Mouse (Mus musculus) forebrain, embryonic 14.5 days (tissue): ENCODE measurements at regions not wholly inside any gene's neighbourhood (a gene's known extent, or its start where the extent isn't known, plus 50 kb on each side); places are given as distances from the start of the nearest gene placed in this dataset.

Experiments
- ATAC-seq: fragments of 200-750 bp; cut with Nextera tagmentation; 2 replicates; pipeline ENCODE4 v1.8.0; 2017; ENCODE audit warnings: mild to moderate bottlenecking, moderate library complexity
- DNase-seq: peaks from one replicate; pipeline ENCODE4 v3.0.0-alpha.2; 2015; ENCODE audit warnings: low spot score
- H3K27ac ChIP-seq: fragments of 300-500 bp; sonication (generic); 2 replicates; pipeline ENCODE4 v1.5.1; 2014; ENCODE audit warnings: low read depth, mild to moderate bottlenecking, control low read depth, low read length, moderate library complexity
- H3K27me3 ChIP-seq: fragments of 300-500 bp; sonication (generic); replicated peaks from 2 replicates; pipeline ENCODE4 v1.6.1; 2014; ENCODE audit warnings: low read length, control low read depth, mixed read lengths; ENCODE audit not compliant: control insufficient read depth, insufficient read depth
- H3K36me3 ChIP-seq: fragments of 300-500 bp; sonication (generic); 2 replicates; pipeline ENCODE4 v1.6.1; 2014; ENCODE audit warnings: low read length, control low read depth; ENCODE audit not compliant: control insufficient read depth, insufficient read depth
- H3K4me1 ChIP-seq: fragments of 300-500 bp; sonication (generic); 2 replicates; pipeline ENCODE4 v1.6.1; 2014; ENCODE audit warnings: antibody characterized with exemption, low read length, control low read depth; ENCODE audit not compliant: control insufficient read depth, insufficient read depth
- H3K4me2 ChIP-seq: fragments of 300-500 bp; sonication (generic); 2 replicates; pipeline ENCODE4 v1.6.1; 2014; ENCODE audit warnings: mild to moderate bottlenecking, control low read depth, low read length
- H3K4me3 ChIP-seq: fragments of 300-500 bp; sonication (generic); 2 replicates; pipeline ENCODE4 v1.5.1; 2014; ENCODE audit warnings: low read depth, low read length, control low read depth
- H3K9ac ChIP-seq: fragments of 300-500 bp; sonication (generic); 2 replicates; pipeline ENCODE4 v1.6.1; 2014; ENCODE audit warnings: mild to moderate bottlenecking, low read length, control low read depth, moderate library complexity
- H3K9me3 ChIP-seq: fragments of 300-500 bp; sonication (generic); replicated peaks from 2 replicates; pipeline ENCODE4 v1.6.1; 2016; ENCODE audit warnings: low read length, control low read depth, mixed read lengths; ENCODE audit not compliant: control insufficient read depth
- WGBS: fragments of 180-500 bp; shearing (Covaris S2); extraction: QIAGEN DNeasy Blood & Tissue Kit; methylation state at CpG from one replicate; pipeline ENCODE4 v1.1.7; 2014; 5-methylcytosine and 5-hydroxymethylcytosine counted together

- H3K4me2 ChIP-seq, result no peak overlapping the region
- no peaks in the 10 kb centered on the region for H3K4me1 ChIP-seq
- DNase-seq, result no peak
- no peak overlapping the region for H3K27ac ChIP-seq
- no peak for ATAC-seq
- no peak overlapping the region for H3K4me3 ChIP-seq
- no peaks in the 10 kb centered on the region for H3K27me3 ChIP-seq
- H3K9me3 ChIP-seq, result no peaks in the 10 kb centered on the region
- no peak overlapping the region for H3K9ac ChIP-seq
- 89% methylated on average over 3 of the region's 3 CpGs for whole genome bisulfite sequencing
- no peaks in the 10 kb centered on the region for H3K36me3 ChIP-seq
Measured at GRCm38 (mm10) chr2:79143196-79143595, 112.0 kb upstream of the Itga4 start.

GRCm38 (mm10) chr2:79145897-79146296 lies 109.3 kb upstream of the Itga4 start:
- Histone ChIP-seq H3K4me2 (no peak overlapping the region), H3K4me3 (no peak overlapping the region), H3K4me1 (no peaks in the 10 kb centered on the region), H3K27me3 (0 out of 2 replicates have a peak, but pooled peaks cover 4% of the 10 kb centered on the region), H3K36me3 (no peaks in the 10 kb centered on the region), H3K27ac (no peak overlapping the region), H3K9ac (no peak overlapping the region), H3K9me3 (no peaks in the 10 kb centered on the region)
- 68% methylated on average over 1 of the region's 1 CpGs for WGBS
- DNase-seq (no peak), ATAC-seq (no peak)

- Histone ChIP-seq H3K27ac (no peak overlapping the region), H3K27me3 (0 out of 2 replicates have a peak, but pooled peaks cover 4% of the 10 kb centered on the region), H3K9ac (no peak overlapping the region), H3K4me1 (peaks cover under 1% of the 10 kb centered on the region; the same call in 1 of the 2 replicates), H3K4me3 (no peak overlapping the region), H3K36me3 (no peaks in the 10 kb centered on the region), H3K9me3 (no peaks in the 10 kb centered on the region), H3K4me2 (no peak overlapping the region)
- 61% methylated on average over 4 of the region's 4 CpGs for WGBS
- ATAC-seq, result peak; percentile 63; the same call in 1 of the 2 replicates
- peak; percentile 46 for DNase-seq
Measured at GRCm38 (mm10) chr2:79146563-79146962, 108.7 kb upstream of the Itga4 start.

GRCm38 (mm10) chr2:79149012-79149698 lies 106.1 kb upstream of the Itga4 start:
- peaks cover 6% of the 10 kb centered on the region; the same call in 1 of the 2 replicates for H3K4me1 ChIP-seq
- WGBS, result 72% methylated on average over 3 of the region's 3 CpGs
- DNase-seq (peak; percentile 39), ATAC-seq (no peak)
- H3K9me3 ChIP-seq, result no peaks in the 10 kb centered on the region
- no peak overlapping the region for H3K4me2 ChIP-seq
- H3K27me3 ChIP-seq, result 0 out of 2 replicates have a peak, but pooled peaks cover 4% of the 10 kb centered on the region
- H3K9ac ChIP-seq, result no peak overlapping the region
- H3K36me3 ChIP-seq, result no peaks in the 10 kb centered on the region
- H3K4me3 ChIP-seq, result no peak overlapping the region
- H3K27ac ChIP-seq, result no peak overlapping the region

GRCm38 (mm10) chr2:79151610-79152009 lies 103.6 kb upstream of the Itga4 start:
- DNase-seq, result no peak
- WGBS, result 74% methylated on average over 4 of the region's 4 CpGs
- Histone ChIP-seq H3K36me3 (no peaks in the 10 kb centered on the region), H3K4me3 (no peak overlapping the region), H3K27me3 (0 out of 2 replicates have a peak, but pooled peaks cover 4% of the 10 kb centered on the region), H3K9me3 (no peaks in the 10 kb centered on the region), H3K4me1 (peaks cover 6% of the 10 kb centered on the region; the same call in 1 of the 2 replicates), H3K4me2 (no peak overlapping the region), H3K9ac (no peak overlapping the region), H3K27ac (peak overlapping the region; percentile 27; the same call in 1 of the 2 replicates)
- ATAC-seq, result no peak

- Histone ChIP-seq H3K27me3 (0 out of 2 replicates have a peak, but pooled peaks cover 4% of the 10 kb centered on the region), H3K9me3 (no peaks in the 10 kb centered on the region), H3K4me1 (peaks cover 6% of the 10 kb centered on the region; the same call in 1 of the 2 replicates), H3K4me2 (no peak overlapping the region), H3K4me3 (no peak overlapping the region), H3K9ac (no peak overlapping the region), H3K27ac (peak overlapping the region; percentile 27; the same call in 1 of the 2 replicates), H3K36me3 (no peaks in the 10 kb centered on the region)
- DNase-seq, result peak; percentile 84
- peak; percentile 89 for ATAC-seq
- WGBS, result 22% methylated on average over 6 of the region's 6 CpGs
Measured at GRCm38 (mm10) chr2:79152031-79152694, 103.1 kb upstream of the Itga4 start.

GRCm38 (mm10) chr2:79152695-79153057 lies 102.5 kb upstream of the Itga4 start:
- Histone ChIP-seq H3K27ac (no peak overlapping the region; the same call in 1 of the 2 replicates), H3K4me1 (peaks cover 6% of the 10 kb centered on the region; the same call in 1 of the 2 replicates), H3K9ac (no peak overlapping the region), H3K27me3 (0 out of 2 replicates have a peak, but pooled peaks cover 4% of the 10 kb centered on the region), H3K36me3 (no peaks in the 10 kb centered on the region), H3K4me3 (no peak overlapping the region), H3K9me3 (no peaks in the 10 kb centered on the region), H3K4me2 (no peak overlapping the region)
- ATAC-seq (peak; percentile 85), DNase-seq (peak; percentile 89)
- 34% methylated on average over 5 of the region's 5 CpGs for WGBS

- ATAC-seq, result no peak
- H3K27ac ChIP-seq, result no peak overlapping the region; the same call in 1 of the 2 replicates
- no peak overlapping the region for H3K4me3 ChIP-seq
Measured at GRCm38 (mm10) chr2:79153070-79153469, 102.2 kb upstream of the Itga4 start.

More at GRCm38 (mm10) chr2:79153070-79153469, 102.2 kb upstream of the Itga4 start:
- Histone ChIP-seq H3K4me1 (peaks cover 6% of the 10 kb centered on the region; the same call in 1 of the 2 replicates), H3K9me3 (no peaks in the 10 kb centered on the region), H3K4me2 (no peak overlapping the region), H3K9ac (no peak overlapping the region), H3K27me3 (0 out of 2 replicates have a peak, but pooled peaks cover 4% of the 10 kb centered on the region), H3K36me3 (no peaks in the 10 kb centered on the region)
- no peak for DNase-seq
- 37% methylated on average over 4 of the region's 4 CpGs for WGBS
